Mouse (Mus musculus) bone marrow macrophage, adult 2 months (primary cell): Measurements from ENCODE around the gene Epgn.

Experiments
- CTCF ChIP-seq: IDR thresholded peaks from 2 replicates; pipeline ENCODE4 v1.5.1; 2012; ENCODE audit warnings: low read depth, mild to moderate bottlenecking, low read length, moderate library complexity
- POLR2A ChIP-seq: IDR thresholded peaks from 2 replicates; pipeline ENCODE4 v1.6.1; 2012; ENCODE audit warnings: mild to moderate bottlenecking, low read depth, low read length, borderline replicate concordance

GRCm38 (mm10) chr5:91074450-91074950 lies 47.2 kb downstream of the Epgn start, which contains the start of gene Ereg:
- TF ChIP-seq POLR2A, result no peak
- TF ChIP-seq CTCF, result no peak
